Mouse (Mus musculus): Measurements from ENCODE around the gene Bcl11a. TPM values are rescaled to one million over a fixed set of nuclear protein-coding genes. Genes with fewer than 3 reads are reported as not detected.

Bcl11a gene
- polyA plus RNA-seq, 1 experiment from 2014 or later, result 42.5 TPM

GRCm38 (mm10) chr11:24131818-24132217, 54.0 kb downstream of the Bcl11a start:
- WGBS, result 92% methylated on average over 2 of the region's 2 CpGs
- H3K9ac ChIP-seq (ENCODE audit: low read length), result no peak overlapping the region
- no peak overlapping the region for H3K27ac ChIP-seq (ENCODE audit: low read depth, low read length)
- H3K4me3 ChIP-seq (ENCODE audit: low read depth, low read length), result no peak overlapping the region
- H3K4me1 ChIP-seq (ENCODE audit: control insufficient read depth, insufficient read depth, low read length), result no peaks in the 10 kb centered on the region
- H3K27me3 ChIP-seq (ENCODE audit: control insufficient read depth, insufficient read depth, low read length), result no peaks in the 10 kb centered on the region
- no peak overlapping the region for H3K4me2 ChIP-seq
- H3K9me3 ChIP-seq (ENCODE audit: control insufficient read depth, low read length), result no peaks in the 10 kb centered on the region
- DNase-seq (ENCODE audit: low spot score, missing footprints), result no peak
- ATAC-seq (ENCODE audit: low FRiP score), result no peak
- H3K36me3 ChIP-seq (ENCODE audit: control insufficient read depth, insufficient read depth, low read length), result no peaks in the 10 kb centered on the region

GRCm38 (mm10) chr11:24132358-24132757, 54.5 kb downstream of the Bcl11a start:
- 91% methylated on average over 6 of the region's 6 CpGs for WGBS
- no peak overlapping the region for H3K4me2 ChIP-seq

GRCm38 (mm10) chr11:24132853-24133252, 55.0 kb downstream of the Bcl11a start:
- no peaks in the 10 kb centered on the region for H3K4me1 ChIP-seq (ENCODE audit: control insufficient read depth, insufficient read depth, low read length)
- H3K4me2 ChIP-seq, result no peak overlapping the region
- WGBS, result 92% methylated on average over 2 of the region's 2 CpGs
- H3K27ac ChIP-seq (ENCODE audit: low read depth, low read length), result no peak overlapping the region
- H3K9ac ChIP-seq (ENCODE audit: low read length), result no peak overlapping the region
- ATAC-seq (ENCODE audit: low FRiP score), result no peak
- no peaks in the 10 kb centered on the region for H3K9me3 ChIP-seq (ENCODE audit: control insufficient read depth, low read length)
- H3K4me3 ChIP-seq (ENCODE audit: low read depth, low read length), result no peak overlapping the region
- DNase-seq (ENCODE audit: low spot score, missing footprints), result no peak
- H3K36me3 ChIP-seq (ENCODE audit: control insufficient read depth, insufficient read depth, low read length), result no peaks in the 10 kb centered on the region
- no peaks in the 10 kb centered on the region for H3K27me3 ChIP-seq (ENCODE audit: control insufficient read depth, insufficient read depth, low read length)

More at GRCm38 (mm10) chr11:24132358-24132757, 54.5 kb downstream of the Bcl11a start:
- ATAC-seq (ENCODE audit: low FRiP score) (no peak), DNase-seq (ENCODE audit: low spot score, missing footprints) (no peak)
- Histone ChIP-seq H3K9me3 (ENCODE audit: control insufficient read depth, low read length) (no peaks in the 10 kb centered on the region), H3K27me3 (ENCODE audit: control insufficient read depth, insufficient read depth, low read length) (no peaks in the 10 kb centered on the region), H3K27ac (ENCODE audit: low read depth, low read length) (no peak overlapping the region), H3K4me3 (ENCODE audit: low read depth, low read length) (no peak overlapping the region), H3K36me3 (ENCODE audit: control insufficient read depth, insufficient read depth, low read length) (no peaks in the 10 kb centered on the region), H3K4me1 (ENCODE audit: control insufficient read depth, insufficient read depth, low read length) (no peaks in the 10 kb centered on the region), H3K9ac (ENCODE audit: low read length) (no peak overlapping the region)

- Histone ChIP-seq H3K4me3 (ENCODE audit: low read depth, low read length) (no peak overlapping the region), H3K4me1 (ENCODE audit: control insufficient read depth, insufficient read depth, low read length) (no peaks in the 10 kb centered on the region), H3K9ac (ENCODE audit: low read length) (no peak overlapping the region), H3K36me3 (ENCODE audit: control insufficient read depth, insufficient read depth, low read length) (no peaks in the 10 kb centered on the region), H3K27ac (ENCODE audit: low read depth, low read length) (no peak overlapping the region), H3K27me3 (ENCODE audit: control insufficient read depth, insufficient read depth, low read length) (no peaks in the 10 kb centered on the region), H3K9me3 (ENCODE audit: control insufficient read depth, low read length) (no peaks in the 10 kb centered on the region), H3K4me2 (no peak overlapping the region)
- 80% methylated on average over 3 of the region's 3 CpGs for WGBS
- DNase-seq (ENCODE audit: low spot score, missing footprints) (no peak), ATAC-seq (ENCODE audit: low FRiP score) (no peak)
Measured at GRCm38 (mm10) chr11:24133484-24133883, 55.6 kb downstream of the Bcl11a start.

GRCm38 (mm10) chr11:24133928-24134327, 56.1 kb downstream of the Bcl11a start:
- Histone ChIP-seq H3K9me3 (ENCODE audit: control insufficient read depth, low read length) (no peaks in the 10 kb centered on the region), H3K27ac (ENCODE audit: low read depth, low read length) (no peak overlapping the region), H3K27me3 (ENCODE audit: control insufficient read depth, insufficient read depth, low read length) (no peaks in the 10 kb centered on the region), H3K4me3 (ENCODE audit: low read depth, low read length) (no peak overlapping the region), H3K4me1 (ENCODE audit: control insufficient read depth, insufficient read depth, low read length) (no peaks in the 10 kb centered on the region), H3K9ac (ENCODE audit: low read length) (no peak overlapping the region), H3K36me3 (ENCODE audit: control insufficient read depth, insufficient read depth, low read length) (no peaks in the 10 kb centered on the region), H3K4me2 (no peak overlapping the region)
- no peak for ATAC-seq (ENCODE audit: low FRiP score)
- WGBS, result 92% methylated on average over 5 of the region's 5 CpGs
- DNase-seq (ENCODE audit: low spot score, missing footprints), result no peak

- Histone ChIP-seq H3K9ac (ENCODE audit: low read length) (no peak overlapping the region), H3K9me3 (ENCODE audit: control insufficient read depth, low read length) (peaks cover 7% of the 10 kb centered on the region; the same call in 1 of the 2 replicates), H3K4me2 (no peak overlapping the region), H3K27me3 (ENCODE audit: control insufficient read depth, insufficient read depth, low read length) (no peaks in the 10 kb centered on the region), H3K4me1 (ENCODE audit: control insufficient read depth, insufficient read depth, low read length) (no peaks in the 10 kb centered on the region), H3K4me3 (ENCODE audit: low read depth, low read length) (no peak overlapping the region), H3K36me3 (ENCODE audit: control insufficient read depth, insufficient read depth, low read length) (0 out of 2 replicates have a peak, but pooled peaks cover 4% of the 10 kb centered on the region), H3K27ac (ENCODE audit: low read depth, low read length) (no peak overlapping the region)
- no peak for DNase-seq (ENCODE audit: low spot score, missing footprints)
- WGBS, result 86% methylated on average over 2 of the region's 2 CpGs
- no peak for ATAC-seq (ENCODE audit: low FRiP score)
Measured at GRCm38 (mm10) chr11:24135244-24135643, 57.4 kb downstream of the Bcl11a start.

- H3K4me2 ChIP-seq, result no peak overlapping the region
- H3K9ac ChIP-seq (ENCODE audit: low read length), result no peak overlapping the region
- H3K9me3 ChIP-seq (ENCODE audit: control insufficient read depth, low read length), result peaks cover 7% of the 10 kb centered on the region; the same call in 1 of the 2 replicates
- no peaks in the 10 kb centered on the region for H3K4me1 ChIP-seq (ENCODE audit: control insufficient read depth, insufficient read depth, low read length)
- ATAC-seq (ENCODE audit: low FRiP score), result no peak
- 94% methylated on average over 6 of the region's 6 CpGs for WGBS
- H3K4me3 ChIP-seq (ENCODE audit: low read depth, low read length), result no peak overlapping the region
- DNase-seq (ENCODE audit: low spot score, missing footprints), result no peak
- H3K36me3 ChIP-seq (ENCODE audit: control insufficient read depth, insufficient read depth, low read length), result 0 out of 2 replicates have a peak, but pooled peaks cover 4% of the 10 kb centered on the region
- H3K27ac ChIP-seq (ENCODE audit: low read depth, low read length), result no peak overlapping the region
- no peaks in the 10 kb centered on the region for H3K27me3 ChIP-seq (ENCODE audit: control insufficient read depth, insufficient read depth, low read length)
Measured at GRCm38 (mm10) chr11:24136084-24136785, 58.4 kb downstream of the Bcl11a start.

- ATAC-seq (ENCODE audit: low FRiP score) (no peak), DNase-seq (ENCODE audit: low spot score, missing footprints) (no peak)
- Histone ChIP-seq H3K4me1 (ENCODE audit: control insufficient read depth, insufficient read depth, low read length) (peaks cover 5% of the 10 kb centered on the region; the same call in 1 of the 2 replicates), H3K36me3 (ENCODE audit: control insufficient read depth, insufficient read depth, low read length) (0 out of 2 replicates have a peak, but pooled peaks cover 4% of the 10 kb centered on the region), H3K27ac (ENCODE audit: low read depth, low read length) (no peak overlapping the region), H3K4me3 (ENCODE audit: low read depth, low read length) (no peak overlapping the region), H3K4me2 (no peak overlapping the region), H3K27me3 (ENCODE audit: control insufficient read depth, insufficient read depth, low read length) (no peaks in the 10 kb centered on the region), H3K9me3 (ENCODE audit: control insufficient read depth, low read length) (peaks cover 7% of the 10 kb centered on the region; the same call in 1 of the 2 replicates), H3K9ac (ENCODE audit: low read length) (no peak overlapping the region)
- 93% methylated on average over 2 of the region's 2 CpGs for WGBS
Measured at GRCm38 (mm10) chr11:24137891-24138290, 60.0 kb downstream of the Bcl11a start.

- Histone ChIP-seq H3K36me3 (ENCODE audit: control insufficient read depth, insufficient read depth, low read length) (0 out of 2 replicates have a peak, but pooled peaks cover 4% of the 10 kb centered on the region), H3K27ac (ENCODE audit: low read depth, low read length) (no peak overlapping the region), H3K4me3 (ENCODE audit: low read depth, low read length) (no peak overlapping the region), H3K4me2 (no peak overlapping the region), H3K27me3 (ENCODE audit: control insufficient read depth, insufficient read depth, low read length) (no peaks in the 10 kb centered on the region), H3K9me3 (ENCODE audit: control insufficient read depth, low read length) (peaks cover 7% of the 10 kb centered on the region; the same call in 1 of the 2 replicates), H3K4me1 (ENCODE audit: control insufficient read depth, insufficient read depth, low read length) (peaks cover 5% of the 10 kb centered on the region; the same call in 1 of the 2 replicates), H3K9ac (ENCODE audit: low read length) (no peak overlapping the region)
- DNase-seq (ENCODE audit: low spot score, missing footprints) (no peak), ATAC-seq (ENCODE audit: low FRiP score) (no peak)
- whole genome bisulfite sequencing, result 94% methylated on average over 9 of the region's 9 CpGs
Measured at GRCm38 (mm10) chr11:24138600-24139375, 60.9 kb downstream of the Bcl11a start.
